Mouse (Mus musculus): ENCODE results near the gene Zfp598. TPM values are rescaled to one million over a fixed set of nuclear protein-coding genes. Genes with fewer than 3 reads are reported as not detected.

The Zfp598 gene
- polyA plus RNA-seq, 1 experiment from 2014 or later: 9.7 TPM

GRCm38 (mm10) chr17:24670246-24670844 lies 858 bp downstream of the Zfp598 start:
- TF ChIP-seq CTCF (IDR thresholded peaks at IDR 0.05; ENCODE audit: low read depth) (no peak), EP300 (optimal IDR thresholded peaks at IDR 0.05) (no peak)
- Histone ChIP-seq H3K4me1 (replicated peaks; ENCODE audit: control insufficient read depth, insufficient read depth) (peaks cover 3% of the 10 kb centered on the region; the same call in 1 of the 2 replicates), H3K9me3 (ENCODE audit: control insufficient read depth, low read length) (no peaks in the 10 kb centered on the region), H3K9ac (ENCODE audit: low read length) (peak overlapping the region; percentile 95), H3K4me2 (replicated peaks; ENCODE audit: low read depth) (peak overlapping the region; percentile 90), H3K4me3 (ENCODE audit: low read depth, low read length) (peak overlapping the region; percentile 99), H3K27me3 (ENCODE audit: control insufficient read depth, insufficient read depth, low read length) (no peaks in the 10 kb centered on the region), H3K36me3 (ENCODE audit: control insufficient read depth, insufficient read depth, low read length) (0 out of 2 replicates have a peak, but pooled peaks cover 3% of the 10 kb centered on the region), H3K27ac (replicated peaks) (peak overlapping the region; percentile 91)
- DNase-seq (ENCODE audit: low spot score) (no peak), ATAC-seq (ENCODE audit: low FRiP score, low TSS enrichment) (no peak)
- 6% methylated on average over 8 of the region's 8 CpGs for WGBS

DNA sequence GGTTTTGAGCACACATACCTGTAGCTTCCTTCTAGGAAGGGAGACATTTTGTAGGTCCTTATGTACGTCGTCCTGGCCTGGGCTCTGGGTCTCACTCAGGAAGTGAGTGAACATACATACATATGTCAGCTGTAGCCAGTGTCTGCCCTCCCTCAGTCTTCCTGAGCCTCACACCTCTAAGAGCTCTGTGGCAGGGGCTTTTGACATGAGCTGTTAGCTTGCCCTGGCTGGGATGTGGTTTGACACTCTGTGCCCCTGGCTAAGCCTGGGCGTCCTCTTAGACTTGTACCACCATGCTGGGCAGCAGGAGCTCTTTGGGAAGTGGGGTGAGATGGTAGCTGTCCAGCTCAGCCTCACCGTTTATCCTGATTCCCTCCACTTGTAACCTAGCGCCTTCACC lies 1.9 kb downstream of the Zfp598 start:
- peak overlapping the region; percentile 38; the same call in 1 of the 2 replicates for H3K9ac ChIP-seq (ENCODE audit: low read length)
- H3K27ac ChIP-seq (replicated peaks): no peak overlapping the region; the same call in 1 of the 2 replicates

DNA sequence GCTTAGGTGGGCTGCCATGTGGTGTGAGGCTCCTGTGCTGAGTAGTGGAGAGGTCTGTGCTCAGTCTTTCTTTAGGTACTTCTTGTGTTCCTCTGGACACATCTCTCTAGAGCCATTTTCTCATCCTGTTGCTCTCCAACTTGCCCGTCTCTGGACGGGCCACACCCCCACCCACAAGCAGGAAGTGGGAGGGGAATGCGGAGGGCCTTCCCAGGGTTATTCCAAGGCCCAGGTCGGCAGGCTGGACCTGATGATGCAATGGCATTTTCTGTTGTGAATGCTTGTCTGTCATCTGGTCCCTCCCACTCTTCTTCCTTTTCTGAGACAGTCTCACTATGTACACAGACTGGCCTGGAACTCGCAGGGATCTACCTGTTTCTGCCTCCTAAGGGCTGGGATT lies 2.7 kb downstream of the Zfp598 start:
- no peak overlapping the region for H3K4me3 ChIP-seq (ENCODE audit: low read depth, low read length)
- no peak overlapping the region for H3K4me2 ChIP-seq (replicated peaks; ENCODE audit: low read depth)
- TF ChIP-seq EP300 (optimal IDR thresholded peaks at IDR 0.05) (no peak), CTCF (IDR thresholded peaks at IDR 0.05; ENCODE audit: low read depth) (no peak)
- H3K27me3 ChIP-seq (ENCODE audit: control insufficient read depth, insufficient read depth, low read length): no peaks in the 10 kb centered on the region
- WGBS: 13% methylated on average over 5 of the region's 5 CpGs
- H3K36me3 ChIP-seq (ENCODE audit: control insufficient read depth, insufficient read depth, low read length): peaks cover 10% of the 10 kb centered on the region
- H3K4me1 ChIP-seq (replicated peaks; ENCODE audit: control insufficient read depth, insufficient read depth): peaks cover 3% of the 10 kb centered on the region; the same call in 1 of the 2 replicates
- no peak overlapping the region for H3K9ac ChIP-seq (ENCODE audit: low read length)
- no peaks in the 10 kb centered on the region for H3K9me3 ChIP-seq (ENCODE audit: control insufficient read depth, low read length)
- DNase-seq (ENCODE audit: low spot score): peak; percentile 67
- peak; percentile 18; the same call in 1 of the 2 replicates for ATAC-seq (ENCODE audit: low FRiP score, low TSS enrichment)
- H3K27ac ChIP-seq (replicated peaks): peak overlapping the region; percentile 20; the same call in 1 of the 2 replicates

More for the DNA sequence above, 1.9 kb downstream of the Zfp598 start:
- WGBS: 61% methylated on average over 5 of the region's 5 CpGs
- Histone ChIP-seq H3K4me2 (replicated peaks; ENCODE audit: low read depth) (peak overlapping the region; percentile 25), H3K27me3 (ENCODE audit: control insufficient read depth, insufficient read depth, low read length) (no peaks in the 10 kb centered on the region), H3K36me3 (ENCODE audit: control insufficient read depth, insufficient read depth, low read length) (0 out of 2 replicates have a peak, but pooled peaks cover 3% of the 10 kb centered on the region), H3K4me3 (ENCODE audit: low read depth, low read length) (no peak overlapping the region), H3K4me1 (replicated peaks; ENCODE audit: control insufficient read depth, insufficient read depth) (peaks cover 3% of the 10 kb centered on the region; the same call in 1 of the 2 replicates), H3K9me3 (ENCODE audit: control insufficient read depth, low read length) (no peaks in the 10 kb centered on the region)
- no peak for DNase-seq (ENCODE audit: low spot score)
- TF ChIP-seq EP300 (optimal IDR thresholded peaks at IDR 0.05) (no peak), CTCF (IDR thresholded peaks at IDR 0.05; ENCODE audit: low read depth) (no peak)
- no peak for ATAC-seq (ENCODE audit: low FRiP score, low TSS enrichment)

GRCm38 (mm10) chr17:24674277-24674676 lies 4.8 kb downstream of the Zfp598 start:
- 72% methylated on average over 7 of the region's 7 CpGs for WGBS
- peaks cover 27% of the 10 kb centered on the region for H3K36me3 ChIP-seq (ENCODE audit: control insufficient read depth, insufficient read depth, low read length)
- DNase-seq (ENCODE audit: low spot score) (no peak), ATAC-seq (ENCODE audit: low FRiP score, low TSS enrichment) (no peak)
- no peaks in the 10 kb centered on the region for H3K27me3 ChIP-seq (ENCODE audit: control insufficient read depth, insufficient read depth, low read length)
- no peak overlapping the region for H3K4me3 ChIP-seq (ENCODE audit: low read depth, low read length)
- H3K9me3 ChIP-seq (ENCODE audit: control insufficient read depth, low read length): no peaks in the 10 kb centered on the region
- 0 out of 2 replicates have a peak, but pooled peaks cover 3% of the 10 kb centered on the region for H3K4me1 ChIP-seq (replicated peaks; ENCODE audit: control insufficient read depth, insufficient read depth)
- H3K9ac ChIP-seq (ENCODE audit: low read length): no peak overlapping the region
- H3K27ac ChIP-seq (replicated peaks): no peak overlapping the region
- TF ChIP-seq EP300 (optimal IDR thresholded peaks at IDR 0.05): no peak
- no peak for TF ChIP-seq CTCF (IDR thresholded peaks at IDR 0.05; ENCODE audit: low read depth)
- no peak overlapping the region for H3K4me2 ChIP-seq (replicated peaks; ENCODE audit: low read depth)

- peaks cover 42% of the 10 kb centered on the region for H3K36me3 ChIP-seq (ENCODE audit: control insufficient read depth, insufficient read depth, low read length)
- no peak overlapping the region for H3K4me3 ChIP-seq (ENCODE audit: low read depth, low read length)
- WGBS: 60% methylated on average over 2 of the region's 2 CpGs
- TF ChIP-seq EP300 (optimal IDR thresholded peaks at IDR 0.05): no peak
- peak; percentile 89 for TF ChIP-seq CTCF (IDR thresholded peaks at IDR 0.05; ENCODE audit: low read depth)
- no peaks in the 10 kb centered on the region for H3K4me1 ChIP-seq (replicated peaks; ENCODE audit: control insufficient read depth, insufficient read depth)
- peak; percentile 83 for DNase-seq (ENCODE audit: low spot score)
- H3K4me2 ChIP-seq (replicated peaks; ENCODE audit: low read depth): no peak overlapping the region
- peak; percentile 25; the same call in 1 of the 2 replicates for ATAC-seq (ENCODE audit: low FRiP score, low TSS enrichment)
- H3K27me3 ChIP-seq (ENCODE audit: control insufficient read depth, insufficient read depth, low read length): no peaks in the 10 kb centered on the region
- H3K9ac ChIP-seq (ENCODE audit: low read length): no peak overlapping the region
- H3K27ac ChIP-seq (replicated peaks): no peak overlapping the region
- no peaks in the 10 kb centered on the region for H3K9me3 ChIP-seq (ENCODE audit: control insufficient read depth, low read length)
Measured at GRCm38 (mm10) chr17:24676187-24676586, 6.7 kb downstream of the Zfp598 start.

GRCm38 (mm10) chr17:24676877-24677276 lies 7.4 kb downstream of the Zfp598 start:
- TF ChIP-seq EP300 (optimal IDR thresholded peaks at IDR 0.05) (no peak), CTCF (IDR thresholded peaks at IDR 0.05; ENCODE audit: low read depth) (no peak)
- Histone ChIP-seq H3K4me1 (replicated peaks; ENCODE audit: control insufficient read depth, insufficient read depth) (no peaks in the 10 kb centered on the region), H3K4me3 (ENCODE audit: low read depth, low read length) (no peak overlapping the region), H3K9ac (ENCODE audit: low read length) (no peak overlapping the region), H3K27ac (replicated peaks) (no peak overlapping the region), H3K4me2 (replicated peaks; ENCODE audit: low read depth) (no peak overlapping the region), H3K36me3 (ENCODE audit: control insufficient read depth, insufficient read depth, low read length) (peaks cover 42% of the 10 kb centered on the region), H3K9me3 (ENCODE audit: control insufficient read depth, low read length) (no peaks in the 10 kb centered on the region), H3K27me3 (ENCODE audit: control insufficient read depth, insufficient read depth, low read length) (no peaks in the 10 kb centered on the region)
- DNase-seq (ENCODE audit: low spot score) (no peak), ATAC-seq (ENCODE audit: low FRiP score, low TSS enrichment) (no peak)
- WGBS: 97% methylated on average over 5 of the region's 5 CpGs
